Mouse (Mus musculus) cerebellum, postnatal 10 days (tissue): ENCODE data around the gene Lrrtm3.
A peak's percentile ranks its signal among the peaks of the same experiment; 100 is the strongest.

Experiments
- DNase-seq, 2 experiments: peaks; one replicate each; pipeline ENCODE4 v3.0.0; 2021; ENCODE audit warnings: mixed read lengths in 2 of 2

Gene Lrrtm3

GRCm38 (mm10) chr10:64041218-64041617 lies 48.9 kb downstream of the Lrrtm3 start:
- DNase-seq = peak; percentile 48 to 50

- DNase-seq = peak; percentile 89 to 94
Measured at GRCm38 (mm10) chr10:64039760-64040535, 50.1 kb downstream of the Lrrtm3 start.

- peak in 1 of 2 experiments; percentile 50 for DNase-seq
Measured at GRCm38 (mm10) chr10:64030901-64031300, 59.2 kb downstream of the Lrrtm3 start.

GRCm38 (mm10) chr10:64023340-64023739 lies 66.7 kb downstream of the Lrrtm3 start:
- DNase-seq = no peak

GRCm38 (mm10) chr10:64020347-64020746 lies 69.7 kb downstream of the Lrrtm3 start:
- DNase-seq = no peak

- no peak for DNase-seq
Measured at GRCm38 (mm10) chr10:64001996-64002395, 88.1 kb downstream of the Lrrtm3 start.

- no peak for DNase-seq
Measured at GRCm38 (mm10) chr10:64001531-64001930, 88.5 kb downstream of the Lrrtm3 start.

GRCm38 (mm10) chr10:63994251-63994650 lies 95.8 kb downstream of the Lrrtm3 start:
- no peak for DNase-seq

GRCm38 (mm10) chr10:63985576-63985975 lies 104.5 kb downstream of the Lrrtm3 start:
- DNase-seq = no peak

- no peak for DNase-seq
Measured at GRCm38 (mm10) chr10:63979410-63979809, 110.7 kb downstream of the Lrrtm3 start.

- DNase-seq = no peak
Measured at GRCm38 (mm10) chr10:63978969-63979368, 111.1 kb downstream of the Lrrtm3 start.

GRCm38 (mm10) chr10:63978535-63978934 lies 111.5 kb downstream of the Lrrtm3 start:
- DNase-seq = peak in 1 of 2 experiments; percentile 12

- peak; percentile 29 for DNase-seq
Measured at GRCm38 (mm10) chr10:63978101-63978500, 112.0 kb downstream of the Lrrtm3 start.

GRCm38 (mm10) chr10:63972300-63972699 lies 117.8 kb downstream of the Lrrtm3 start:
- DNase-seq = no peak

GRCm38 (mm10) chr10:63954308-63954930 lies 135.7 kb downstream of the Lrrtm3 start:
- DNase-seq = peak; percentile 59 to 68

GRCm38 (mm10) chr10:63951481-63951880 lies 138.6 kb downstream of the Lrrtm3 start:
- DNase-seq = no peak

GRCm38 (mm10) chr10:63950867-63951266 lies 139.2 kb downstream of the Lrrtm3 start:
- no peak for DNase-seq

- DNase-seq = peak; percentile 11 to 30
Measured at GRCm38 (mm10) chr10:63947266-63947665, 142.8 kb downstream of the Lrrtm3 start.

- no peak for DNase-seq
Measured at GRCm38 (mm10) chr10:63945534-63945933, 144.5 kb downstream of the Lrrtm3 start.

GRCm38 (mm10) chr10:63933946-63934345 lies 156.1 kb downstream of the Lrrtm3 start:
- DNase-seq = peak; percentile 52 to 61

- DNase-seq = no peak
Measured at GRCm38 (mm10) chr10:63927334-63927733, 162.7 kb downstream of the Lrrtm3 start, which contains the start of gene Gm10118. TSS of gene Gm10118 (minus strand) at chr10:63927434.

- DNase-seq = no peak
Measured at GRCm38 (mm10) chr10:63908878-63909277, 181.2 kb downstream of the Lrrtm3 start.

GRCm38 (mm10) chr10:63899891-63900290 lies 190.2 kb downstream of the Lrrtm3 start:
- peak; percentile 27 to 33 for DNase-seq

- DNase-seq = no peak
Measured at GRCm38 (mm10) chr10:63894612-63895011, 195.5 kb downstream of the Lrrtm3 start.
